Mouse (Mus musculus) urinary bladder, postnatal 25 days (tissue): ENCODE results near the gene Lamb3.

ENCODE experiments used
- DNase-seq: peaks from one replicate; pipeline ENCODE4 v3.0.0; 2022; ENCODE audit warnings: low spot score

The Lamb3 gene

GRCm38 (mm10) chr1:193382841-193383462 lies 175.5 kb downstream of the Lamb3 start:
- no peak for DNase-seq

DNA sequence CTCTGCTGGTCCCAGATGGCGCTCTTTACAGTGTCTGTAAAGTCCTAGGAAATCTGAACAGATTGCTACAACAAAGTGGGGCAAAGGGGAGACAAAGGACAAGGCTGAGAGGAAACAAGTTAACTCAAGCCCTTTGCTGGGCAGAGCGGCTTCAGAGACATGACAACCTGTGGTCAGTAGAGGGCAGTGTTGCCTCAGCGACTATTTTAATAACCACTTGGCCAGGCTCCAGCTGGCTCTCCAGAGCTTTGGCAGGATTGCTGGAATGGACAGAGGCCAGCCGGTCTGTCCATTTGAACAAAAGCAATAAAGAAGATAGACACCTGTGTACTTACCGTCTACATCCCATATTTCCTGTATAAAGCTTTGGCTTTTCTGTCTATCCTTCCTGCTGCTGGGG lies 178.6 kb downstream of the Lamb3 start:
- peak; percentile 82 for DNase-seq

DNA sequence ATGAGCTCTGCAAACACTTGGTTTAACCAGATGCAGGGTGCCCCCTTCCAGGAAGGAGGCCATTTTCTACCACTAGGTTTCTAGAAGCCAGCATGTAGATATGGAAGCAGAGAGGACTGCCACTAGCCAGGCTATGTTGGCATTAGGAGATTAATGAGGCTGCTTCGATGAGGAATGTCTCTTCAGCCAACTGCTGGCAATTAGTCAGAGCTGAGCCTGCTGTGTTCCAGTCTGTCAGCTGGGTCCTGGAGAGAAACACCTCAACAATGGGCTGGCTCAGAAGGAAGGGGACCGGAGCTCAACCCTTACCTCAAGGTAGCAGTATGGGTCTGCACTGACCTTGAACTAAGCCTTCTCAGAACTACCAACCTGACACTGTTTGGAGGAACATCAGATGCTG lies 179.7 kb downstream of the Lamb3 start:
- DNase-seq: no peak

GRCm38 (mm10) chr1:193389505-193389904 lies 182.0 kb downstream of the Lamb3 start:
- no peak for DNase-seq

DNA sequence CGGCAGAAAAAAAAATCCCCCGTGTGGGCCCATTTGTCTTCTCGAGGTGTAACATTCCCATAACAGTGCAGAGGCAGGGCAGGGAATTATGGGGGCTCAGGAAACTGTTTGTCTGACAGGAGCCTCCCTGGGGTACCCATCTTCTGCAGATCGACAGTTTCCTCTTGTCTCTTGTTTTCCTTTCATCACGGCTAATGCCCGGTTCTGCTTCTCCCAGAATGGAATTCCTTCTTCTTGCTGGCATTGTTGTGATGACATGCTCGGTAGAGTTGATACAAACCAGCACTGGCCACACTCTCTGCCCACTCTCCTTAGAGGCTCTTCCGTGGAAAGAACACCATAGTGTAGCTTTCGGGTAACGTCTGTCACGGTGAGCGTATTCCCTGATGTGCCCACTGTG lies 182.5 kb downstream of the Lamb3 start:
- DNase-seq: no peak

DNA sequence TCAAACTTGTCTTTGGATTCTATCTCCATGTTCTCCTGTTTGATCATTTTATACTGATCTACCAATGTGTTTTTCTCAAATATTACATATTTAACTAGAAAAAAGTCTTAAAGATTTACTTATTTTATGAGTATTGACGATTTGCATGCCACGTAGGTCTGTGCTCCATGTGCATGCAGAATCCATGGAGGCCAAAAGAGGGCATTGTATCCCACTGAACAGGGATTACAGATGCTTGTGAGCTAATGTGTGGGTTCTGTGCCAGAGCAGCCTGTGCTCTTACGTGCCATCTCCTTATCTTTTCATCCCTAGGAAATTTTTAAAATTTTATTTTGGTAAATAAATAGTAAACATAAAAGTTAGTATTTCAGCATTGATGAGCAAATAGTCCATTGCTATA lies 184.8 kb downstream of the Lamb3 start:
- no peak for DNase-seq
